Mouse (Mus musculus) liver, adult 2 months (tissue): ENCODE measurements around the gene Dnajc13. TPM values are rescaled to one million over a fixed set of nuclear protein-coding genes. Genes with fewer than 3 reads are reported as not detected.

ENCODE experiments used
- DNase-seq: peaks from one replicate; pipeline ENCODE4 v3.0.0-alpha.2; 2011; ENCODE audit warnings: low read depth, low spot score; ENCODE audit errors: extremely low read depth
- H3K27ac ChIP-seq: fragments of 200-500 bp; replicated peaks from 2 replicates; pipeline ENCODE4 v1.5.1; 2012; ENCODE audit warnings: low read depth, mild to moderate bottlenecking, control low read depth, inconsistent platforms, low read length; ENCODE audit not compliant: insufficient read depth
- H3K27me3 ChIP-seq: fragments of 200-500 bp; 2 replicates; pipeline ENCODE4 v1.6.1; 2012; ENCODE audit warnings: mild to moderate bottlenecking, moderate library complexity, low read length, inconsistent platforms; ENCODE audit not compliant: control insufficient read depth, insufficient read depth
- H3K36me3 ChIP-seq: fragments of 200-500 bp; 2 replicates; pipeline ENCODE4 v1.6.1; 2012; ENCODE audit warnings: low read length, inconsistent platforms; ENCODE audit not compliant: control insufficient read depth, insufficient read depth
- H3K4me1 ChIP-seq: fragments of 200-500 bp; 2 replicates; pipeline ENCODE4 v1.6.1; 2011; ENCODE audit warnings: low read length; ENCODE audit not compliant: control insufficient read depth, insufficient read depth
- H3K4me3 ChIP-seq: fragments of 200-500 bp; 2 replicates; pipeline ENCODE4 v1.5.1; 2011; ENCODE audit warnings: low read depth, mild to moderate bottlenecking, control low read depth, low read length, moderate library complexity; ENCODE audit not compliant: insufficient read depth
- H3K79me2 ChIP-seq: fragments of 200-500 bp; 2 replicates; pipeline ENCODE4 v1.6.1; 2012; ENCODE audit warnings: inconsistent platforms, mild to moderate bottlenecking, low read length, moderate library complexity; ENCODE audit not compliant: control insufficient read depth, insufficient read depth
- H3K9ac ChIP-seq: fragments of 200-500 bp; 2 replicates; pipeline ENCODE4 v1.6.1; 2012; ENCODE audit warnings: low read depth, mild to moderate bottlenecking, control low read depth, inconsistent platforms, low read length
- CTCF ChIP-seq: fragments of 200-500 bp; IDR thresholded peaks from 2 replicates; pipeline ENCODE4 v1.5.1; 2011; ENCODE audit warnings: low read depth, low read length, control low read depth
- POLR2A ChIP-seq: fragments of 200-500 bp; IDR thresholded peaks from 2 replicates; pipeline ENCODE4 v1.6.1; 2011; ENCODE audit warnings: low read length, control low read depth; ENCODE audit not compliant: insufficient read depth; ENCODE audit errors: extremely low read depth
- WGBS: fragments of 180-500 bp; shearing (Covaris S2); methylation state at CpG from one replicate; pipeline ENCODE4 v1.1.7; 2018; 5-methylcytosine and 5-hydroxymethylcytosine counted together
- polyA plus RNA-seq: library from polyadenylated mRNA; depleted of rRNA; stranded (reverse); fragments of >200 nt; gene quantifications from 2 replicates; pipeline ENCODE4 v1.2.3, GENCODE M21; 2012
- total RNA-seq: library from RNA; depleted of rRNA; stranded (reverse); fragments of >200 nt; gene quantifications from 2 replicates; pipeline ENCODE4 v1.2.3, GENCODE M21; 2014

Gene Dnajc13
- total and polyA plus RNA-seq, 2 experiments: 18.6 to 25.8 TPM

GRCm38 (mm10) chr9:104144314-104144996 lies 118.3 kb downstream of the Dnajc13 start:
- H3K4me3 ChIP-seq: no peak overlapping the region
- no peaks in the 10 kb centered on the region for H3K36me3 ChIP-seq
- no peaks in the 10 kb centered on the region for H3K27me3 ChIP-seq
- DNase-seq: no peak
- H3K9ac ChIP-seq: no peak overlapping the region
- TF ChIP-seq POLR2A (no peak), CTCF (peak; percentile 70)
- 90% methylated on average over 8 of the region's 8 CpGs for WGBS
- peaks cover 1% of the 10 kb centered on the region; the same call in 1 of the 2 replicates for H3K4me1 ChIP-seq
- no peaks in the 10 kb centered on the region for H3K79me2 ChIP-seq
- H3K27ac ChIP-seq: no peak overlapping the region

- Histone ChIP-seq H3K27ac (no peak overlapping the region), H3K79me2 (no peaks in the 10 kb centered on the region), H3K9ac (no peak overlapping the region), H3K27me3 (no peaks in the 10 kb centered on the region), H3K4me3 (no peak overlapping the region), H3K4me1 (peaks cover 1% of the 10 kb centered on the region; the same call in 1 of the 2 replicates), H3K36me3 (no peaks in the 10 kb centered on the region)
- WGBS: 74% methylated on average over 14 of the region's 14 CpGs
- no peak for TF ChIP-seq CTCF
- TF ChIP-seq POLR2A: no peak
- no peak for DNase-seq
Measured at GRCm38 (mm10) chr9:104142805-104143204, 119.9 kb downstream of the Dnajc13 start.

DNA sequence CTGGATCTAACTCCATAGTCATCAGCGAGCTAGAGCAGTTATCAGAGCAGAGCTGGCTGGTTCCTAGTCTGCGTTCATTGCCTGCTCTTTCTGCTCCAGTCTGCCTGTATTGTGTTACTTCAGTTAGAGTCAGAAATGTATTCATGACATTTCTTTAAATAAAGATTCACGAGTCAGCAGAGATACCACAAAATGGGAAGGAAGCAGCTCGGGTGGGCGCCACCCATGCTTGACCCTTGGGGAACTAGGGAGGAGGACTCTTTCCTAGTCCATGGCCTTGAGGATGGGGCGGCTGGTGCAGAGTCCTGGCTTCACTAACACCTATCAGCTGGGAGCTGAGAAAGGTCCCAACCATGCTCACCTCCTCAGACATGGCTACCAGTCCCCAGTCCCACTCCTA lies 122.4 kb downstream of the Dnajc13 start:
- H3K79me2 ChIP-seq: no peaks in the 10 kb centered on the region
- 70% methylated on average over 6 of the region's 6 CpGs for WGBS
- peaks cover 1% of the 10 kb centered on the region; the same call in 1 of the 2 replicates for H3K4me1 ChIP-seq
- TF ChIP-seq CTCF (no peak), POLR2A (no peak)
- DNase-seq: no peak
- H3K36me3 ChIP-seq: no peaks in the 10 kb centered on the region
- no peak overlapping the region for H3K9ac ChIP-seq
- no peak overlapping the region for H3K4me3 ChIP-seq
- no peak overlapping the region for H3K27ac ChIP-seq
- H3K27me3 ChIP-seq: no peaks in the 10 kb centered on the region

DNA sequence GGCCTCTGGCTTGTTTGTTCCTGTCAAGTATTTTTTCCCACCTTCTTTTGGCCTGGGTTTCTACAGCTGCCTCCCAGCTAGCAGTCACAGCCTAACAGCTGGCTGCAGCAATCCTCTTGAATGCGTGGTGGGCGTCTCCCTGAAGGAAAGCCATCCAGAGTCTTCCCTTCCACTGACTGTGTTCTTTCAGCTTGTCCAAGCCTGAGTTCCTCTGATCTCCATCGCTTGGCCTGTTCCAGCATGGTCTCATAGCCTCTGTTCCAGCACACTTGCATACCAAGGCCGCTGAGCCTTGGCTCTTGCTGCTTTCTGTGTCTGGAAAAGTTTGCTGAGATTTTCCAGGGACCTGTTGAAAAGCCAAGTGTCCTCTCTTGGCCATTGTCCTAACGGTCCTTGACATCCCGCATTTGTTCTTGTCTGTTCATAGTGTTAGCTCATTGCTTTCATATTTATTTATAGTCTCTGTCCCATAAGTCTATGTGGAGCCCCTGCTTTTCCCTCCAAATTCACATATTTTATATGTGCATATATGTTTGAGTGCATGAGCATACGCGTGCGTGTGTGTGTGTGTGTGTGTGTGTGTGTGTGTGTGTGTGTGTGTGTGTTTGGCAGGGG lies 132.5 kb downstream of the Dnajc13 start:
- Histone ChIP-seq H3K4me3 (no peak overlapping the region), H3K27me3 (no peaks in the 10 kb centered on the region), H3K79me2 (no peaks in the 10 kb centered on the region), H3K4me1 (no peaks in the 10 kb centered on the region), H3K36me3 (peaks cover 28% of the 10 kb centered on the region), H3K9ac (no peak overlapping the region), H3K27ac (no peak overlapping the region)
- TF ChIP-seq CTCF (no peak), POLR2A (no peak)
- DNase-seq: peak; percentile 51
- 79% methylated on average over 9 of the region's 9 CpGs for WGBS

DNA sequence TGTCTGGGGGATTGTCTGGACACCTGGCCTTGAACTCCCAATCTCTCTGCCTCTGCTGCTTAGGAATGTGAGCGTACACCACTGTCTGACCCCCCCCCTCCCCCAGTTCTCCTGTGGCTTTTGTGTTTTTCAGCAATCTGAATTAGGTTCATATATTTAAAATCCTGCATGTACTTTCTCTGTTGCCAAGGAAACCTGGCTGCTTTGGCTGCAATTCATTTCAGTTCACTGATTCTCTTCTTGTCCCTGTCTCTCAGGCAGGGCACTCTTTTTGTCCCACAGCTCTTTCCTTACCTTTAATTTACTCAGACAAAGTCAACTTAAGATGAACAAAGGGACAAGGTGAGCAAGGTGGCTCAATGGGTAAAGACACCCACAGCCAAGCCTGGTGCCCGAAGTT lies 134.6 kb downstream of the Dnajc13 start:
- no peak for TF ChIP-seq CTCF
- TF ChIP-seq POLR2A: no peak
- H3K27me3 ChIP-seq: no peaks in the 10 kb centered on the region
- peaks cover 44% of the 10 kb centered on the region for H3K36me3 ChIP-seq
- no peak overlapping the region for H3K9ac ChIP-seq
- H3K27ac ChIP-seq: no peak overlapping the region
- no peak overlapping the region for H3K4me3 ChIP-seq
- no peak for DNase-seq
- H3K79me2 ChIP-seq: no peaks in the 10 kb centered on the region
- WGBS: 95% methylated on average over 2 of the region's 2 CpGs
- H3K4me1 ChIP-seq: no peaks in the 10 kb centered on the region

- WGBS: 92% methylated on average over 3 of the region's 3 CpGs
Measured at GRCm38 (mm10) chr9:104126833-104127232, 135.9 kb downstream of the Dnajc13 start, which contains the start of gene Ackr4. TSS of gene Ackr4 (minus strand) at chr9:104126933.

More at GRCm38 (mm10) chr9:104126833-104127232, 135.9 kb downstream of the Dnajc13 start, which contains the start of gene Ackr4:
- Histone ChIP-seq H3K27me3 (no peaks in the 10 kb centered on the region), H3K4me3 (no peak within 1 kb of the TSS), H3K4me1 (no peaks in the 10 kb centered on the region), H3K27ac (no peak within 1 kb of the TSS), H3K9ac (no peak within 1 kb of the TSS), H3K36me3 (peaks cover 51% of the 10 kb centered on the region), H3K79me2 (no peaks in the 10 kb centered on the region)
- TF ChIP-seq CTCF (no peak), POLR2A (no peak)
- no peak for DNase-seq
